Mouse (Mus musculus) lung, adult 2 months (tissue): ENCODE measurements around the gene Ssh2. TPM values are rescaled to one million over a fixed set of nuclear protein-coding genes. Genes with fewer than 3 reads are reported as not detected.
"Not testable (repeated sequence)": the region's sequence is repeated elsewhere in the genome, so short reads cannot be mapped to it uniquely, and the experiment has no call there.

Source experiments
- DNase-seq: peaks from one replicate; pipeline ENCODE4 v3.0.0; 2022
- H3K4me1 ChIP-seq: fragments of 200-500 bp; 2 replicates; pipeline ENCODE4 v1.6.1; 2011; ENCODE audit warnings: low read length; ENCODE audit not compliant: control insufficient read depth, insufficient read depth
- H3K4me3 ChIP-seq: fragments of 200-500 bp; replicated peaks from 2 replicates; pipeline ENCODE3; 2011; ENCODE audit warnings: low read depth, mild to moderate bottlenecking, control low read depth, low read length; ENCODE audit errors: extremely low read depth
- CTCF ChIP-seq: fragments of 200-500 bp; IDR thresholded peaks from 2 replicates; pipeline ENCODE4 v1.5.1; 2011; ENCODE audit warnings: mild to moderate bottlenecking, low read length, control low read depth; ENCODE audit not compliant: insufficient read depth
- POLR2A ChIP-seq: fragments of 200-500 bp; IDR thresholded peaks from 2 replicates; pipeline ENCODE4 v1.6.1; 2011; ENCODE audit warnings: low read depth, mild to moderate bottlenecking, control low read depth, low read length, borderline replicate concordance; ENCODE audit errors: extremely low read depth
- WGBS: fragments of 180-500 bp; shearing (Covaris S2); methylation state at CpG from one replicate; pipeline ENCODE4 v1.1.7; 2018; 5-methylcytosine and 5-hydroxymethylcytosine counted together
- polyA plus RNA-seq: library from polyadenylated mRNA; depleted of rRNA; stranded (reverse); fragments of >200 nt; gene quantifications from 2 replicates; pipeline ENCODE4 v1.2.3, GENCODE M21; 2012

Gene Ssh2
- polyA plus RNA-seq, 1 experiment: 31.8 TPM

DNA sequence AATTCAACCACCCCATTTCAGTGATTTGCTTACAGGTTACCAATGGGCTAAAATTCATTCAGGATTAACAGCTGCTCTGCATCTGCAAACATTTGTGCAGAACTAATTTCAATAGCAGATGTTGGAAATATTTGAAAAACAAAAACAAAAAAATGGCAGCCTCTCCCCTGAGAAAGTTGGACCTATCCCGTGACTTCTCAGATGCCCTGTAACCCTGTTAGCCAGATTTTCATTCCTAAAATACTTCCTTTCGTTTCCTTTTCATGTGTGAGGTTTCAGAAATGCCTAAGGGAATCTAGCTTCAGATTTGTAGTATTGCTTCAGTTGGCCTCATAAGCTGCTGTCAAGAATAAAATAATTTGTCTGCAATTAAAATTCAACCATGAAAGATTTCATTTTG, 43.4 kb downstream of the Ssh2 start:
- Histone ChIP-seq H3K4me1 (no peaks in the 10 kb centered on the region), H3K4me3 (no peak overlapping the region)
- TF ChIP-seq CTCF (no peak), POLR2A (no peak)
- WGBS: 57% methylated on average over 2 of the region's 2 CpGs
- DNase-seq: no peak

DNA sequence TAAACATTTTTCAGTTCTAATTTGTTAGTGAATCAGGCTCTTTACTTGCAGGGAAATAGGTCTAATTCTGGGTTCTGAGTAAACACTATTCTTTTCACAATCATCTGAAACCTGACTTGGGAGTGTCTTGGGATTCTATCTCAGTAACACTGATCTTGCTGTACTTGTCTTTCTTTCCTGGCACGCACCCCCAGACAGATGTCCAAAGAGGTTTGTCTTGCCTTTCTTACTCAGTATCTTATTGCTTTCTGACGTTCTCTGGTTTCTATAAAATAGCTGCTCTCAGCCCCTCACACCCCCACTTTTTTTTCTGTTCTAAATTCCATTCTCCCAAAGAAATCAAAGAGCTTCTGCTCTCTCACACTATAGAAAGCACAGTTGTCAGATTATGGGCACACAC, 51.3 kb downstream of the Ssh2 start:
- TF ChIP-seq CTCF (no peak), POLR2A (no peak)
- Histone ChIP-seq H3K4me3 (no peak overlapping the region), H3K4me1 (no peaks in the 10 kb centered on the region)
- WGBS: 80% methylated on average over 2 of the region's 2 CpGs
- no peak for DNase-seq

DNA sequence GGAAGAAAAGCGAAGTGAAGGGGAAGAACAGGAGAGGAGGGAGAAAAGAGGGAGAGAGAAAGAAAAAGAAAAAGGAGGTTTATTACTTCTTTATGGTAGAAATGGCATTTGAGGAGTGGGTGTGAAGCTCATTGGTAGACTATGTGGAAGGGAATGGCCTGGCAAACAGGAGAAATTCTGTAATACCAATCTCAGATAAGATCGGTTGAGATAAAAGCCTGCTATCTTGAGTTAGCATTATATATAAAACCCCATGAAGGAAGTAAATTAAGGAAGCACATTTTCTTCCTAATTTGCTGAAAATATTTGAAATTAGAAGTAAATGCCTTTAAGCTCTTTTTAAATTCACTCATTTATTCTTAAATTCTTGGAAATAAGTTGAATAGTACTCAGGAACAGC, 59.9 kb downstream of the Ssh2 start:
- Histone ChIP-seq H3K4me3 (no peak overlapping the region), H3K4me1 (no peaks in the 10 kb centered on the region)
- WGBS: 84% methylated on average over 2 of the region's 2 CpGs
- no peak for DNase-seq
- no peak for TF ChIP-seq CTCF
- TF ChIP-seq POLR2A: no peak

DNA sequence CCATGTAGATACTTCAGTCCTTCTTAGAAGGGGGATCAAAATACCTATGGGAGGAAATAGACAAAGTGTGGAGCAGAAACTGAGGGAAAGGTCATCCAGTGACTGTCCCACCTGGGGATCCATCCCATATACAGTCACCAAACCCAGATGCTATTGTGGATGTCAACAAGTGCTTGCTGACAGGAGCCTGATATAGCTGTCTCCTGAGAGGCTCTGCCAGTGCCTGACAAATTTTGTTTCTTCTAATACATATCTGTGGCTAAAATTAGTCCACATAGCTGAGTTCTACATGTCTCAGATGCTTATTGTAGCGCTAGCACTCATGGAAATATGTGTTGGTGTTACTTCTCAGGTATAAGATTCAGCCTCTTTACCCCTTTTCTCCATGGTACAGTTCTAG, 62.5 kb downstream of the Ssh2 start:
- 95% methylated on average over 1 of the region's 1 CpGs for WGBS
- not testable (repeated sequence) for H3K4me3 ChIP-seq, DNase-seq, H3K4me1 ChIP-seq

DNA sequence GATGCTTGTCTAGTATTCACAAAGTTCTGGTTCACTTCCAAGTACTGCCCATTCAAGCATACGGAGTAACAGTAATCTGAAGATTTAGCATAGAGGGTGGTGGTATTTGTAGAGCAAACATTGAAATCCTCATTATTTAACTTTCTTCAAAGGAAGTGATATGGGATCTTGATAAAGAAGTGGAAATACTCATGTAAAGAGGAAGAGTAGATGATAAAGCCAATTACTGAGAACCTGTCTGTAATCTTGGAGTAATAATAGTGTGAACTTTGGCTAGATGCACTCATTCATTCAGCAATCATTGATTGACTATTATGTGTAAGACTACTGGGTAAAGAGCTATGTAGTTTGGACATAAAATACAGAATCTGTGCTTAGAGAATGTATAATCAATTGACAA, 64.1 kb downstream of the Ssh2 start:
- TF ChIP-seq CTCF (no peak), POLR2A (no peak)
- WGBS: 61% methylated on average over 1 of the region's 1 CpGs
- no peak overlapping the region for H3K4me3 ChIP-seq
- H3K4me1 ChIP-seq: no peaks in the 10 kb centered on the region
- no peak for DNase-seq

DNA sequence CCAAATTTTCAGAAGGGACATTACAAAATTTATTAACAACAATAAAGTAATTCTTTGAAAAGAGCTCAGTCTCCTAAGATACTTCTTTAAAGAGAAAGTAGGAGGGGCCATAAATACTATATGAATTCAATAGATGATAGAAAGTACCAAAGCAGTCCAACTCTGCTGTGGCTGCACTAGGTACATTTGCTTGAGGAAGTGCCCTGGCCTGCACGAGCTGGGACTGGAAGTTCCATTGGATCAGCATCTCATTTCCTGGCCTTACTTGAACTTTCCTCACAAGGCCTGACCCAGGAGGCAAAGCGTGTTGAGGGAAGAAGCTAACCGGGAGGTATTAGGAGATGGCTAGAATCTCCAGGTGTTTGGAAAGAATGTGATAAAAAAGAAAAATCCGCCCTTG, 75.4 kb downstream of the Ssh2 start:
- Histone ChIP-seq H3K4me1 (no peaks in the 10 kb centered on the region), H3K4me3 (no peak overlapping the region)
- 69% methylated on average over 4 of the region's 4 CpGs for WGBS
- TF ChIP-seq CTCF (no peak), POLR2A (no peak)
- no peak for DNase-seq

DNA sequence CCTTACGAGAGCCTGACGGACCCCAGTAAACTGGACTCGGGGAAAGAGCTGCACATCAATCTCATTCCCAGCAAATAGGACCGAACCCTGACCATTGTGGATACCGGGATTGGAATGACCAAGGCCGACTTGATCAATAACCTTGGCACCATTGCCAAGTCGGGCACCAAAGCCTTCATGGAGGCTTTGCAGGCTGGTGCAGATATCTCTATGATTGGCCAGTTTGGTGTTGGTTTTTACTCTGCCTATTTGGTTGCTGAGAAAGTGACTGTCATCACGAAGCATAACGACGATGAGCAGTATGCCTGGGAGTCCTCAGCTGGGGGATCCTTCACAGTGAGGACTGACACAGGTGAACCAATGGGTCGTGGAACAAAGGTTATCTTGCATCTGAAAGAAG, 77.6 kb downstream of the Ssh2 start:
- DNase-seq, H3K4me3 ChIP-seq, H3K4me1 ChIP-seq: not testable (repeated sequence)
- 94% methylated on average over 11 of the region's 11 CpGs for WGBS

DNA sequence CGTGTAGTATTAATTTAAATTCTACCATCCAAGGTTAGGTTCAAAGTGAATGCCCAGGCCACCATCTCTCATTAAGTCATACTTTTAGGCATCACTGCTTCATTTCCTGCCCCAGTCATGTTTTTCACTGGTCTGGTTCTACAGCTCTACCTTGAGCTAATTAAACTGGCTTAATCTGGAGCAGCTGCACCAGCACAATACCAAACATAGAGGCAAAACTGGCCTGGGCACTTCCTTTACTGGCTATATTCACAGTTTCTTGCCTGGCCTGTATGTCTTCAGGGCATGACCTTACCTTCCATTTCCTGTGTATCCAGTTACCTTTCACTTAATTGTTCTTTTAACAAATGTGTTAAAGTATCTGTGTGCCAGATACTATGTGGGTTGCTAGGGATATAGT, 81.2 kb downstream of the Ssh2 start:
- Histone ChIP-seq H3K4me1 (no peaks in the 10 kb centered on the region), H3K4me3 (no peak overlapping the region)
- WGBS: 92% methylated on average over 1 of the region's 1 CpGs
- TF ChIP-seq CTCF: no peak
- TF ChIP-seq POLR2A: no peak
- DNase-seq: no peak

DNA sequence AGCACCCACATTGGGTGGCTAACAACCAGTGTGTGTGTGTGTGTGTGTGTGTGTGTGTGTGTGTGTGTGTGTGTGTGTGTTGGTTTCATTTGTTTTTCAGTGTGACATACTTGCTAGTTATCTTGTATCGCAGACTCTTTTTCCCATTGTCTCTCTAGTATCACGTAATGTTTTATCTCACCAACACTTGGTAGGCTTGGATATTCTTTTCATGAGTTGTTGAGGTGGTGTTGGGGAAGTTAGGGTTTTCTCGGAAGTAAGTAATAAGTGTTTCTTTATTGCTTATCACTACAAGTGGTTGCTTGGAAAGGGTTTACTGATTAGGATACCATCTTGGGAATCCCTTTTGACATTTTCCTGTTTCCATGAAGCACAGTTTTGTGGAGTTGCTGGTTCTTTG, 91.1 kb downstream of the Ssh2 start:
- TF ChIP-seq CTCF (no peak), POLR2A (no peak)
- no peak overlapping the region for H3K4me3 ChIP-seq
- DNase-seq: no peak
- no peaks in the 10 kb centered on the region for H3K4me1 ChIP-seq
- WGBS: 84% methylated on average over 3 of the region's 3 CpGs

DNA sequence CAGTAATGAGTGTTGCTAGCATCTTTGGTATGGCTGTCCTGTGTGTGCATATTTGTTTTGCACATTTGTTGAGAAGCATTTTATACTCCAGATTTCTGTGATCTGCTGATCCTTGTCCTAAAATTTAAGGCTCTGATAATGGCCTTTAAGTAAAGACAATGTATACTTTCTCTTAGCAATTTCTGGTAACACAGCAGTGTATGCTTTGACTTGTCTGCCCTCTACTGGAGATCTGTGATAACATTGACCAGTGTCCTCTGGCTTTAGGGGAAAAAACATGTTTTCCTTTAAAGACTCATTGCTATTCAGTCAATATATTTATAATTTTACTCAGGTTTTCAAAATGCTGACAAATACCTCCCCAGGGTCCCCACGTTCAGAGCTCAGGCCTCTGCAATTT, 92.4 kb downstream of the Ssh2 start:
- Histone ChIP-seq H3K4me3 (no peak overlapping the region), H3K4me1 (no peaks in the 10 kb centered on the region)
- no peak for DNase-seq
- TF ChIP-seq CTCF: peak; percentile 32; the same call in 1 of the 2 replicates
- TF ChIP-seq POLR2A: no peak
- 2% methylated on average over 1 of the region's 1 CpGs for WGBS
